Mouse (Mus musculus) heart, postnatal 0 days (tissue): ENCODE data around the gene Sema3c.

Experiments
- CTCF ChIP-seq: IDR thresholded peaks from 2 replicates; pipeline ENCODE4 v1.5.1; 2016; ENCODE audit warnings: antibody characterized with exemption, control low read depth, low read depth
- EP300 ChIP-seq: IDR thresholded peaks from 2 replicates; pipeline ENCODE4 v1.6.1; 2016; ENCODE audit warnings: antibody characterized with exemption, low read depth

- TF ChIP-seq CTCF, result no peak
- no peak for TF ChIP-seq EP300
Measured at GRCm38 (mm10) chr5:17776571-17776970, 202.5 kb downstream of the Sema3c start.
